Mouse (Mus musculus) lung, postnatal 0 days (tissue): Measurements from ENCODE around the gene Slc8a3.

Experiments
- CTCF ChIP-seq: IDR thresholded peaks from 2 replicates; pipeline ENCODE4 v1.5.1; 2016; ENCODE audit warnings: antibody characterized with exemption, mild to moderate bottlenecking
- EP300 ChIP-seq: IDR thresholded peaks from 2 replicates; pipeline ENCODE4 v1.6.1; 2016; ENCODE audit warnings: antibody characterized with exemption, mild to moderate bottlenecking, control low read depth

DNA sequence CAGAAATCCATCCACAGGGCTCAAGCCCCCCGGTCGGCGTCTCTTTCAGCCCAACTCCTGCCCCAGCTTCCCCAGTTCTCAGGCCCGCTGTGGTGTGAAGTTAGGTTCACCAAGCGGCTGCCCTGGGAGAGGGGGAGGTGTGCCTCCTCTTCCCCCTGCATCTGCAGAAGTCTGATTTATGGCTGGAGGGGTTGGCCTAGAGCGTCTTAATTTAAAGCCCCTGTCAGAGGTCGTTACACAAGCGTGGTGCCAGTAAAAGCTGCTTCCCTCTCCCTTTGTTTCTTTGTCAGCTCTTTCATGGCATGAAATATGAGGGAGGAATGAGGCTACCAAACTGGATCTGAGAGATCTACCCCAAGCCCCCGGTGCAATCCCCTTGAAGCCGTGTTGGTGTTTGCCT is 166.9 kb downstream of the Slc8a3 start:
- TF ChIP-seq EP300 (no peak), CTCF (no peak)
